Mouse (Mus musculus) CH12.LX (cell line): ENCODE data around the gene Ptdss2. TPM values are rescaled to one million over a fixed set of nuclear protein-coding genes. Genes with fewer than 3 reads are reported as not detected.

Source experiments
- DNase-seq: peaks from one replicate; pipeline ENCODE4 v3.0.0-alpha.2; 2013; ENCODE audit errors: extremely low read depth
- H3K27ac ChIP-seq: 2 replicates; pipeline ENCODE4 v1.5.1; 2012; ENCODE audit warnings: low read depth, mild to moderate bottlenecking, control low read depth, moderate library complexity; ENCODE audit not compliant: insufficient read depth
- H3K27me3 ChIP-seq: replicated peaks from 2 replicates; pipeline ENCODE3; 2012; ENCODE audit warnings: inconsistent platforms
- H3K36me3 ChIP-seq, 2 experiments: replicated peaks in 1 of 2; 2 replicates each; pipeline versions ENCODE3 to v1.6.1; 2012; ENCODE audit warnings: inconsistent platforms in 1 of 2, low read length in 1 of 2, mild to moderate bottlenecking in 1 of 2, mixed read lengths in 1 of 2, moderate library complexity in 1 of 2; ENCODE audit not compliant: control insufficient read depth in 1 of 2, insufficient read depth in 1 of 2
- H3K4me1 ChIP-seq, 2 experiments: 2 replicates each; pipeline ENCODE4 v1.6.1; 2012; ENCODE audit warnings: inconsistent platforms in 1 of 2, moderate library complexity in 1 of 2; ENCODE audit not compliant: insufficient read depth in 2 of 2, control insufficient read depth in 1 of 2
- H3K4me2 ChIP-seq: 2 replicates; pipeline ENCODE4 v1.6.1; 2012; ENCODE audit warnings: low read depth, mild to moderate bottlenecking, control low read depth; ENCODE audit not compliant: poor library complexity, insufficient read depth, severe bottlenecking
- H3K4me3 ChIP-seq, 3 experiments: fragments of 150-350 bp in 1 of 3; sonication (generic) in 1 of 3; replicated peaks in 1 of 3; 2 replicates each; pipeline versions ENCODE3 to v1.5.1; 2011 to 2012; ENCODE audit warnings: low read depth in 2 of 3, low read length in 2 of 3, mild to moderate bottlenecking in 2 of 3, moderate library complexity in 2 of 3, control low read depth in 1 of 3, improper control_type of control experiment in 1 of 3, inconsistent platforms in 1 of 3, mixed read lengths in 1 of 3; ENCODE audit not compliant: poor library complexity in 1 of 3
- H3K79me2 ChIP-seq: replicated peaks from 2 replicates; pipeline ENCODE4 v1.6.1; 2012; ENCODE audit warnings: mild to moderate bottlenecking, moderate library complexity; ENCODE audit not compliant: control insufficient read depth, poor library complexity, insufficient read depth, severe bottlenecking; ENCODE audit errors: extremely low read depth
- H3K9ac ChIP-seq: 2 replicates; pipeline ENCODE4 v1.6.1; 2012; ENCODE audit warnings: low read depth, mild to moderate bottlenecking, control low read depth, moderate library complexity; ENCODE audit not compliant: insufficient read depth
- H3K9me3 ChIP-seq: replicated peaks from 2 replicates; pipeline ENCODE3; 2012; ENCODE audit warnings: low read length, inconsistent platforms, mixed read lengths
- ELF1 ChIP-seq: IDR thresholded peaks from 2 replicates; pipeline ENCODE4 v1.6.1; 2014; ENCODE audit warnings: low read depth, mild to moderate bottlenecking, inconsistent platforms, low read length, improper control_type of control experiment
- GABPA ChIP-seq: IDR thresholded peaks from 2 replicates; pipeline ENCODE4 v1.6.1; 2012; ENCODE audit warnings: low read depth, low read length, improper control_type of control experiment, inconsistent platforms; ENCODE audit not compliant: insufficient replicate concordance
- HCFC1 ChIP-seq: IDR thresholded peaks from 2 replicates; pipeline ENCODE4 v1.6.1; 2012; ENCODE audit warnings: low read depth, mild to moderate bottlenecking, inconsistent platforms, low read length, improper control_type of control experiment
- JUND ChIP-seq: conservative IDR thresholded peaks from 2 replicates; pipeline ENCODE4 v1.6.1; 2011; ENCODE audit warnings: low read depth, low read length, improper control_type of control experiment
- KAT2A ChIP-seq: IDR thresholded peaks from 2 replicates; pipeline ENCODE4 v1.6.1; 2012; ENCODE audit warnings: low read length, improper control_type of control experiment, inconsistent platforms; ENCODE audit not compliant: insufficient replicate concordance
- MAFK ChIP-seq: IDR thresholded peaks from 2 replicates; pipeline ENCODE4 v1.6.1; 2011; ENCODE audit warnings: low read length, improper control_type of control experiment; ENCODE audit not compliant: insufficient replicate concordance
- MAX ChIP-seq: IDR thresholded peaks from 2 replicates; pipeline ENCODE4 v1.6.1; 2011; ENCODE audit warnings: low read length, improper control_type of control experiment
- MAZ ChIP-seq: IDR thresholded peaks from 2 replicates; pipeline ENCODE4 v1.6.1; 2012; ENCODE audit warnings: low read depth, mild to moderate bottlenecking, inconsistent platforms, low read length, improper control_type of control experiment, moderate library complexity
- MYC ChIP-seq: IDR thresholded peaks from 2 replicates; pipeline ENCODE4 v1.6.1; 2011; ENCODE audit warnings: low read depth, mild to moderate bottlenecking, improper control_type of control experiment, low read length
- NRF1 ChIP-seq: IDR thresholded peaks from 2 replicates; pipeline ENCODE4 v1.6.1; 2014; ENCODE audit warnings: low read depth, mild to moderate bottlenecking, inconsistent platforms, low read length, improper control_type of control experiment, moderate library complexity
- POLR2A ChIP-seq: IDR thresholded peaks from 2 replicates; pipeline ENCODE4 v1.6.1; 2011; ENCODE audit warnings: low read depth, mild to moderate bottlenecking, improper control_type of control experiment, low read length
- POLR2AphosphoS2 ChIP-seq: IDR thresholded peaks from 2 replicates; pipeline ENCODE4 v1.6.1; 2011; ENCODE audit warnings: low read depth, low read length, improper control_type of control experiment
- RAD21 ChIP-seq: IDR thresholded peaks from 2 replicates; pipeline ENCODE4 v1.6.1; 2011; ENCODE audit warnings: low read depth, mild to moderate bottlenecking, low read length, improper control_type of control experiment, moderate library complexity
- RCOR1 ChIP-seq: conservative IDR thresholded peaks from 2 replicates; pipeline ENCODE4 v1.6.1; 2012; ENCODE audit warnings: low read depth, mild to moderate bottlenecking, inconsistent platforms, low read length, improper control_type of control experiment
- SIN3A ChIP-seq: IDR thresholded peaks from 2 replicates; pipeline ENCODE4 v1.6.1; 2012; ENCODE audit warnings: low read length, improper control_type of control experiment, inconsistent platforms
- UBTF ChIP-seq: IDR thresholded peaks from 2 replicates; pipeline ENCODE4 v1.6.1; 2012; ENCODE audit warnings: low read depth, mild to moderate bottlenecking, inconsistent platforms, low read length, improper control_type of control experiment, moderate library complexity
- ZC3H11A ChIP-seq: IDR thresholded peaks from 2 replicates; pipeline ENCODE4 v1.6.1; 2012; ENCODE audit warnings: low read depth, mild to moderate bottlenecking, inconsistent platforms, low read length, improper control_type of control experiment
- ZKSCAN1 ChIP-seq: IDR thresholded peaks from 2 replicates; pipeline ENCODE4 v1.6.1; 2012; ENCODE audit warnings: low read depth, inconsistent platforms, low read length, improper control_type of control experiment, borderline replicate concordance
- ZNF384 ChIP-seq: IDR thresholded peaks from 2 replicates; pipeline ENCODE4 v1.6.1; 2012; ENCODE audit warnings: low read depth, low read length, improper control_type of control experiment, inconsistent platforms
- dilution Hi-C: fragments of 300-500 bp; cut with MboI; formaldehyde crosslinking; loops from 2 replicates; pipeline ENCODE4 v1.14.3; 2020; ENCODE audit warnings: low sequenced_read_pairs; ENCODE audit not compliant: extremely low pct_unique_long_range_greater_than_20kb, extremely low pct_ligation_motif_present
- in situ Hi-C: fragments of 300-500 bp; cut with MboI; formaldehyde crosslinking; loops from 3 replicates; pipeline ENCODE4 v1.14.3; 2019; ENCODE audit warnings: low sequenced_read_pairs, low pct_ligation_motif_present, low pct_unique_long_range_greater_than_20kb, mixed read lengths
- polyA plus RNA-seq: library from polyadenylated mRNA; unstranded; fragments of >175 nt; gene quantifications from 2 replicates; pipeline ENCODE4 v1.2.1, GENCODE M21; 2012; ENCODE audit warnings: low read depth; ENCODE audit not compliant: insufficient read length
- total RNA-seq, 2 experiments: library from RNA; depleted of rRNA; stranded (reverse); fragments of 300-350 nt in 1 of 2; fragments of >200 nt in 1 of 2; gene quantifications; 2 replicates each; pipeline ENCODE4 v1.2.3; 2012 to 2014

The Ptdss2 gene
- total and polyA plus RNA-seq, 3 experiments = 2.9 to 22.9 (median 12.0) TPM

- Histone ChIP-seq H3K27ac (no peak overlapping the region), H3K9me3 (no peaks in the 10 kb centered on the region), H3K4me1 (peaks cover 2 to 11% of the 10 kb centered on the region in 2 experiments; a peak in 1 of 4 replicates), H3K79me2 (no peaks in the 10 kb centered on the region), H3K36me3 (peaks cover 29 to 82% of the 10 kb centered on the region in 2 experiments), H3K9ac (no peak overlapping the region), H3K4me3 (no peak overlapping the region), H3K27me3 (no peaks in the 10 kb centered on the region), H3K4me2 (no peak overlapping the region)
- in situ Hi-C loops (no loop called here), dilution Hi-C loops (no loop called here)
- no peak for DNase-seq
- TF ChIP-seq MAZ (no peak), SIN3A (no peak), RCOR1 (no peak), NRF1 (no peak), MYC (no peak), HCFC1 (no peak), UBTF (no peak), POLR2A (no peak), ELF1 (no peak), MAX (no peak), GABPA (no peak), JUND (no peak), ZKSCAN1 (no peak), POLR2AphosphoS2 (no peak), KAT2A (no peak), RAD21 (no peak)
Measured at GRCm38 (mm10) chr7:141147044-141147443, 24.9 kb downstream of the Ptdss2 start.

GRCm38 (mm10) chr7:141148639-141149038 lies 26.5 kb downstream of the Ptdss2 start:
- peaks cover 29 to 78% of the 10 kb centered on the region in 2 experiments for H3K36me3 ChIP-seq
- H3K9me3 ChIP-seq = no peaks in the 10 kb centered on the region
- H3K4me1 ChIP-seq = peaks cover 0 to 12% of the 10 kb centered on the region in 2 experiments; a peak in 1 of 4 replicates
- H3K27ac ChIP-seq = no peak overlapping the region
- H3K4me3 ChIP-seq = no peak overlapping the region
- no peak for TF ChIP-seq ZNF384
- no peak for TF ChIP-seq MAFK
- no peak for TF ChIP-seq POLR2A
- no peak for TF ChIP-seq ZC3H11A
- TF ChIP-seq ZKSCAN1 = no peak
- TF ChIP-seq, all 38 proteins: peak for 0
- Histone ChIP-seq H3K4me2 (no peak overlapping the region), H3K9ac (no peak overlapping the region), H3K79me2 (no peaks in the 10 kb centered on the region), H3K27me3 (no peaks in the 10 kb centered on the region)
- no peak for DNase-seq
- dilution Hi-C loops = no loop called here
- in situ Hi-C loops = no loop called here
